Mouse (Mus musculus) retina, embryonic 14.5 days (tissue): Measurements from ENCODE around the gene Alox12.

Source experiments
- DNase-seq: peaks from one replicate; pipeline ENCODE4 v3.0.0-alpha.2; 2015; ENCODE audit warnings: low spot score

Gene Alox12

GRCm38 (mm10) chr11:70239541-70240279, 15.4 kb downstream of the Alox12 start, which contains the start of the genes Gm21988 and Rnasek:
Gene Gm21988, minus strand, starts transcription at chr11:70239830.
Gene Rnasek, minus strand, starts transcription at chr11:70239842.
- peak; percentile 88 for DNase-seq

- no peak for DNase-seq
These were observed 16.3 kb downstream of the Alox12 start for GRCm38 (mm10) chr11:70238591-70239440.

GRCm38 (mm10) chr11:70237457-70238167, 17.5 kb downstream of the Alox12 start, which contains the start of gene 0610010K14Rik:
Gene 0610010K14Rik, minus strand, starts transcription at chr11:70237914.
- DNase-seq = peak; percentile 97

- DNase-seq = no peak
These were observed 18.4 kb downstream of the Alox12 start for GRCm38 (mm10) chr11:70236717-70237116.

- no peak for DNase-seq
These were observed 19.8 kb downstream of the Alox12 start for GRCm38 (mm10) chr11:70235254-70235900.

- no peak for DNase-seq
These were observed 20.7 kb downstream of the Alox12 start for GRCm38 (mm10) chr11:70234497-70234896.

- no peak for DNase-seq
These were observed 21.1 kb downstream of the Alox12 start for GRCm38 (mm10) chr11:70234037-70234436.

GRCm38 (mm10) chr11:70233016-70233415, 22.1 kb downstream of the Alox12 start:
- DNase-seq = no peak

- peak; percentile 70 for DNase-seq
These were observed 22.6 kb downstream of the Alox12 start for GRCm38 (mm10) chr11:70232546-70232945.

- peak; percentile 96 for DNase-seq
These were observed 24.9 kb downstream of the Alox12 start for GRCm38 (mm10) chr11:70230239-70230727.

- DNase-seq = no peak
These were observed 25.7 kb downstream of the Alox12 start, which contains the start of gene Bcl6b for GRCm38 (mm10) chr11:70229260-70230010. Gene Bcl6b, minus strand, starts transcription at chr11:70229798.

GRCm38 (mm10) chr11:70228828-70229227, 26.3 kb downstream of the Alox12 start:
- DNase-seq = peak; percentile 83

- DNase-seq = no peak
These were observed 27.4 kb downstream of the Alox12 start for GRCm38 (mm10) chr11:70227661-70228245.

- DNase-seq = no peak
These were observed 28.0 kb downstream of the Alox12 start for GRCm38 (mm10) chr11:70227126-70227525.

GRCm38 (mm10) chr11:70226602-70226890, 28.6 kb downstream of the Alox12 start:
- DNase-seq = no peak

GRCm38 (mm10) chr11:70225798-70226601, 29.2 kb downstream of the Alox12 start:
- no peak for DNase-seq

- DNase-seq = no peak
These were observed 31.4 kb downstream of the Alox12 start for GRCm38 (mm10) chr11:70223724-70224123.

- no peak for DNase-seq
These were observed 33.3 kb downstream of the Alox12 start for GRCm38 (mm10) chr11:70221603-70222500.
